Mouse (Mus musculus): ENCODE measurements around the gene 1110051M20Rik.

DNA sequence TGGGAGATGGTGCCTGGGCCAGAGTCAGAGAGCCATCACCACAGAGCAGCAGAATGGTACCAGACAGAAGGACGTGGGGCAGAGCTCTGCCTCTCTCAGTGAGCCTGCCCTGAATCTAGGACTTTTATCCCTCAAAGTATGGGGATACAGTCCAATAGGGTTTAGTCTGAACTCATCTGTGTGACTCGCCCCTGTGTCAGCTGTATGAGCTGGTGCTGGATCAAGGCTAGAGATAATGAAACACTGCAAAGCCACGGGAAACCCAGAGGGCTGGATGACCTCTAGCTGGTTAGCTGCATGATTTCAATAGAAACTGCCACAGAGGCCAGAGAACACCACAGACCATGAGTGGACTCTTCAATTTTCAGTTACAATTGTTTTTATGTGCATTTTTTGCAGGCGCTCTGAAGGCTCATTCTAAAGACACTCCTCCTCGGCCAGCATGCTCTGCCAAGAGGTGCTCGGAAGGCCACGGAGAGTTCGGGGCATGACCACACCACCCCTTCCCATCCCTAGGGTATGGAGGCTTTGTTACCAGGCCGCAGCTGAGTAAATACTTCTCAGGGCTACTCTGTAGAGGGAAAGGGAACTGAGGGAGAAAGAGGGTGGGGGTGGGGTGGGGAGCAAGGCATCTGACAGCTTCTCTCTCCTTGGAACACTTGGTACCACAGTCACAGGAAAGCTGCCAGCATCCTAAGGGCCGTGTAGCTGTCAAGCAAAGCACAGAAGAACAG, 131.8 kb downstream of the 1110051M20Rik start:
- TF ChIP-seq CTCF (IDR thresholded peaks at IDR 0.05) (no peak), POLR2A (IDR thresholded peaks at IDR 0.05; ENCODE audit: insufficient read depth, low read depth, low read length) (no peak), EP300 (IDR thresholded peaks at IDR 0.05; ENCODE audit: insufficient read depth, low read depth, low read length) (no peak)

Data from heart, adult 2 months (tissue).